Mouse (Mus musculus): ENCODE measurements around the gene Pum2.

GRCm38 (mm10) chr12:8634306-8634705, 39.6 kb upstream of the Pum2 start:
- no peak for TF ChIP-seq EP300 (optimal IDR thresholded peaks at IDR 0.05)
- TF ChIP-seq CTCF (IDR thresholded peaks at IDR 0.05; ENCODE audit: low read depth) = no peak
